Mouse (Mus musculus) macrophage (primary cell): Measurements from ENCODE around the gene Pm20d1. TPM values are rescaled to one million over a fixed set of nuclear protein-coding genes. Genes with fewer than 3 reads are reported as not detected.
"Not testable (repeated sequence)": the region's sequence is repeated elsewhere in the genome, so short reads cannot be mapped to it uniquely, and the experiment has no call there.

Experiments used
- H3K27ac ChIP-seq: fragments of 350-480 bp; formaldehyde crosslinking; 2 replicates; pipeline ENCODE4 v1.9.0; 2021
- H3K36me3 ChIP-seq: fragments of 350-480 bp; formaldehyde crosslinking; 2 replicates; pipeline ENCODE4 v1.9.0; 2021; ENCODE audit errors: inconsistent target
- H3K4me3 ChIP-seq: fragments of 350-480 bp; formaldehyde crosslinking; 2 replicates; pipeline ENCODE4 v1.9.0; 2021; ENCODE audit errors: inconsistent target
- H3K79me2 ChIP-seq: fragments of 350-480 bp; formaldehyde crosslinking; 2 replicates; pipeline ENCODE4 v1.9.0; 2021; ENCODE audit errors: inconsistent target
- WGBS: methylation state at CpG from one replicate; pipeline ENCODE4 v1.1.7; 2026; ENCODE audit warnings: inconsistent platforms; ENCODE audit not compliant: missing documents; 5-methylcytosine and 5-hydroxymethylcytosine counted together
- polyA plus RNA-seq: library from polyadenylated mRNA; stranded (reverse); fragments of 250-400 nt; gene quantifications from 3 replicates; pipeline ENCODE4 v1.2.4, GENCODE M21; 2018; ENCODE audit warnings: inconsistent platforms

The Pm20d1 gene
- polyA plus RNA-seq, 1 experiment from 2014 or later, result not detected

GRCm38 (mm10) chr1:131812631-131813295 lies 15.6 kb downstream of the Pm20d1 start:
- H3K4me3 ChIP-seq, result no peak overlapping the region
- no peaks in the 10 kb centered on the region for H3K79me2 ChIP-seq
- WGBS, result 92% methylated on average over 9 of the region's 9 CpGs
- no peak overlapping the region for H3K27ac ChIP-seq
- H3K36me3 ChIP-seq, result no peaks in the 10 kb centered on the region

GRCm38 (mm10) chr1:131813731-131814130 lies 16.6 kb downstream of the Pm20d1 start:
- WGBS, result 82% methylated on average over 4 of the region's 4 CpGs
- H3K79me2 ChIP-seq, result no peaks in the 10 kb centered on the region
- H3K36me3 ChIP-seq, result no peaks in the 10 kb centered on the region
- H3K27ac ChIP-seq, result no peak overlapping the region
- H3K4me3 ChIP-seq, result no peak overlapping the region

GRCm38 (mm10) chr1:131814191-131814590 lies 17.0 kb downstream of the Pm20d1 start:
- Histone ChIP-seq H3K79me2 (no peaks in the 10 kb centered on the region), H3K4me3 (no peak overlapping the region), H3K27ac (no peak overlapping the region), H3K36me3 (no peaks in the 10 kb centered on the region)
- 83% methylated on average over 3 of the region's 3 CpGs for WGBS

GRCm38 (mm10) chr1:131816886-131817285 lies 19.7 kb downstream of the Pm20d1 start:
- Histone ChIP-seq H3K4me3 (no peak overlapping the region), H3K27ac (no peak overlapping the region), H3K79me2 (no peaks in the 10 kb centered on the region), H3K36me3 (no peaks in the 10 kb centered on the region)
- 88% methylated on average over 6 of the region's 6 CpGs for WGBS

- WGBS, result 93% methylated on average over 8 of the region's 9 CpGs
- not testable (repeated sequence) for H3K36me3 ChIP-seq, H3K27ac ChIP-seq, H3K4me3 ChIP-seq, H3K79me2 ChIP-seq
These were observed 23.2 kb downstream of the Pm20d1 start for GRCm38 (mm10) chr1:131820353-131820752.

GRCm38 (mm10) chr1:131820887-131821328 lies 23.7 kb downstream of the Pm20d1 start:
- Histone ChIP-seq H3K4me3 (no peak overlapping the region), H3K27ac (no peak overlapping the region), H3K36me3 (no peaks in the 10 kb centered on the region), H3K79me2 (no peaks in the 10 kb centered on the region)
- WGBS, result 94% methylated on average over 10 of the region's 10 CpGs

- Histone ChIP-seq H3K4me3 (no peak overlapping the region), H3K79me2 (no peaks in the 10 kb centered on the region)
- WGBS, result 90% methylated on average over 8 of the region's 8 CpGs
These were observed 25.1 kb downstream of the Pm20d1 start for GRCm38 (mm10) chr1:131822292-131822691.

GRCm38 (mm10) chr1:131822856-131823492 lies 25.8 kb downstream of the Pm20d1 start:
- no peak overlapping the region for H3K4me3 ChIP-seq
- H3K79me2 ChIP-seq, result no peaks in the 10 kb centered on the region
- no peak overlapping the region for H3K27ac ChIP-seq
- H3K36me3 ChIP-seq, result no peaks in the 10 kb centered on the region
- WGBS, result 82% methylated on average over 1 of the region's 1 CpGs

More at GRCm38 (mm10) chr1:131822292-131822691, 25.1 kb downstream of the Pm20d1 start:
- Histone ChIP-seq H3K36me3 (no peaks in the 10 kb centered on the region), H3K27ac (no peak overlapping the region)

GRCm38 (mm10) chr1:131823563-131823962 lies 26.4 kb downstream of the Pm20d1 start:
- Histone ChIP-seq H3K4me3 (no peak overlapping the region), H3K36me3 (no peaks in the 10 kb centered on the region), H3K27ac (no peak overlapping the region), H3K79me2 (no peaks in the 10 kb centered on the region)
- WGBS, result 71% methylated on average over 5 of the region's 5 CpGs

- 93% methylated on average over 11 of the region's 11 CpGs for WGBS
- H3K4me3 ChIP-seq, result no peak overlapping the region
- no peaks in the 10 kb centered on the region for H3K36me3 ChIP-seq
- H3K79me2 ChIP-seq, result no peaks in the 10 kb centered on the region
- H3K27ac ChIP-seq, result no peak overlapping the region
These were observed 27.5 kb downstream of the Pm20d1 start for GRCm38 (mm10) chr1:131824528-131825181.

- Histone ChIP-seq H3K79me2 (no peaks in the 10 kb centered on the region), H3K4me3 (peak within 1 kb of the TSS; percentile 66), H3K27ac (peak within 1 kb of the TSS; percentile 19; the same call in 1 of the 2 replicates), H3K36me3 (no peaks in the 10 kb centered on the region)
- WGBS, result 4% methylated on average over 25 of the region's 25 CpGs
These were observed 30.1 kb downstream of the Pm20d1 start, which contains the start of gene Slc41a1 for GRCm38 (mm10) chr1:131827207-131827786. Gene Slc41a1 (plus strand): TSS chr1:131827493.

GRCm38 (mm10) chr1:131827787-131828258 lies 30.6 kb downstream of the Pm20d1 start:
- H3K79me2 ChIP-seq, result no peaks in the 10 kb centered on the region
- peak overlapping the region; percentile 19; the same call in 1 of the 2 replicates for H3K27ac ChIP-seq
- H3K4me3 ChIP-seq, result peak overlapping the region; percentile 66
- WGBS, result under 1% methylated on average over 35 of the region's 36 CpGs
- H3K36me3 ChIP-seq, result no peaks in the 10 kb centered on the region

GRCm38 (mm10) chr1:131828297-131829126 lies 31.3 kb downstream of the Pm20d1 start:
- H3K36me3 ChIP-seq, result no peaks in the 10 kb centered on the region
- WGBS, result 6% methylated on average over 22 of the region's 22 CpGs
- no peak overlapping the region for H3K27ac ChIP-seq

GRCm38 (mm10) chr1:131829279-131829678 lies 32.1 kb downstream of the Pm20d1 start:
- H3K4me3 ChIP-seq, result no peak overlapping the region
- WGBS, result 49% methylated on average over 5 of the region's 5 CpGs
- H3K27ac ChIP-seq, result no peak overlapping the region

More at GRCm38 (mm10) chr1:131828297-131829126, 31.3 kb downstream of the Pm20d1 start:
- no peaks in the 10 kb centered on the region for H3K79me2 ChIP-seq
- peak overlapping the region; percentile 66 for H3K4me3 ChIP-seq

More at GRCm38 (mm10) chr1:131829279-131829678, 32.1 kb downstream of the Pm20d1 start:
- no peaks in the 10 kb centered on the region for H3K36me3 ChIP-seq
- H3K79me2 ChIP-seq, result no peaks in the 10 kb centered on the region
